Mouse (Mus musculus): ENCODE measurements at regions not wholly inside any gene's neighbourhood (a gene's known extent, or its start where the extent isn't known, plus 50 kb on each side); places are given as distances from the start of the nearest gene placed in this dataset.

GRCm38 (mm10) chr6:31200705-31201104 lies 197.8 kb upstream of the Mkln1 start:
- Histone ChIP-seq H3K36me3 (ENCODE audit: control insufficient read depth, insufficient read depth, low read length) (no peaks in the 10 kb centered on the region), H3K4me3 (ENCODE audit: low read depth, low read length) (no peak overlapping the region), H3K4me2 (ENCODE audit: low read depth, low read length) (no peak overlapping the region), H3K27ac (ENCODE audit: low read depth, low read length) (no peak overlapping the region), H3K4me1 (ENCODE audit: control insufficient read depth, insufficient read depth, low read length) (no peaks in the 10 kb centered on the region), H3K9me3 (ENCODE audit: control insufficient read depth, low read length) (no peaks in the 10 kb centered on the region), H3K9ac (replicated peaks; ENCODE audit: low read depth, low read length) (no peak overlapping the region), H3K27me3 (ENCODE audit: control insufficient read depth, insufficient read depth, low read length) (no peaks in the 10 kb centered on the region)
- no peak for ATAC-seq (ENCODE audit: low read depth)
- WGBS = 92% methylated on average over 3 of the region's 3 CpGs

- Histone ChIP-seq H3K4me1 (ENCODE audit: control insufficient read depth, insufficient read depth, low read length) (no peaks in the 10 kb centered on the region), H3K36me3 (ENCODE audit: control insufficient read depth, insufficient read depth, low read length) (no peaks in the 10 kb centered on the region), H3K27ac (ENCODE audit: low read depth, low read length) (no peak overlapping the region), H3K27me3 (ENCODE audit: control insufficient read depth, insufficient read depth, low read length) (no peaks in the 10 kb centered on the region), H3K9me3 (ENCODE audit: control insufficient read depth, low read length) (no peaks in the 10 kb centered on the region), H3K9ac (replicated peaks; ENCODE audit: low read depth, low read length) (no peak overlapping the region), H3K4me2 (ENCODE audit: low read depth, low read length) (no peak overlapping the region), H3K4me3 (ENCODE audit: low read depth, low read length) (no peak overlapping the region)
- ATAC-seq (ENCODE audit: low read depth) = no peak
- WGBS = 94% methylated on average over 4 of the region's 4 CpGs
Observed at GRCm38 (mm10) chr6:31201375-31201972, 197.1 kb upstream of the Mkln1 start.

- H3K27me3 ChIP-seq (ENCODE audit: control insufficient read depth, insufficient read depth, low read length) = no peaks in the 10 kb centered on the region
- ATAC-seq (ENCODE audit: low read depth) = no peak
- H3K4me1 ChIP-seq (ENCODE audit: control insufficient read depth, insufficient read depth, low read length) = no peaks in the 10 kb centered on the region
- no peak overlapping the region for H3K4me2 ChIP-seq (ENCODE audit: low read depth, low read length)
- no peaks in the 10 kb centered on the region for H3K9me3 ChIP-seq (ENCODE audit: control insufficient read depth, low read length)
- no peak overlapping the region for H3K4me3 ChIP-seq (ENCODE audit: low read depth, low read length)
- H3K27ac ChIP-seq (ENCODE audit: low read depth, low read length) = no peak overlapping the region
- no peak overlapping the region for H3K9ac ChIP-seq (replicated peaks; ENCODE audit: low read depth, low read length)
- H3K36me3 ChIP-seq (ENCODE audit: control insufficient read depth, insufficient read depth, low read length) = no peaks in the 10 kb centered on the region
Observed at GRCm38 (mm10) chr6:31202594-31202993, 195.9 kb upstream of the Mkln1 start.

- H3K9ac ChIP-seq (replicated peaks; ENCODE audit: low read depth, low read length) = no peak overlapping the region
- H3K4me1 ChIP-seq (ENCODE audit: control insufficient read depth, insufficient read depth, low read length) = no peaks in the 10 kb centered on the region
- no peaks in the 10 kb centered on the region for H3K9me3 ChIP-seq (ENCODE audit: control insufficient read depth, low read length)
- H3K4me3 ChIP-seq (ENCODE audit: low read depth, low read length) = no peak overlapping the region
- no peaks in the 10 kb centered on the region for H3K36me3 ChIP-seq (ENCODE audit: control insufficient read depth, insufficient read depth, low read length)
- no peak overlapping the region for H3K27ac ChIP-seq (ENCODE audit: low read depth, low read length)
- H3K27me3 ChIP-seq (ENCODE audit: control insufficient read depth, insufficient read depth, low read length) = no peaks in the 10 kb centered on the region
- no peak for ATAC-seq (ENCODE audit: low read depth)
- WGBS = 96% methylated on average over 3 of the region's 3 CpGs
- no peak overlapping the region for H3K4me2 ChIP-seq (ENCODE audit: low read depth, low read length)
Observed at GRCm38 (mm10) chr6:31204434-31204833, 194.1 kb upstream of the Mkln1 start.

GRCm38 (mm10) chr6:31204839-31205238 lies 193.7 kb upstream of the Mkln1 start:
- no peaks in the 10 kb centered on the region for H3K27me3 ChIP-seq (ENCODE audit: control insufficient read depth, insufficient read depth, low read length)
- H3K9me3 ChIP-seq (ENCODE audit: control insufficient read depth, low read length) = no peaks in the 10 kb centered on the region
- H3K4me2 ChIP-seq (ENCODE audit: low read depth, low read length) = no peak overlapping the region
- no peak overlapping the region for H3K9ac ChIP-seq (replicated peaks; ENCODE audit: low read depth, low read length)
- H3K27ac ChIP-seq (ENCODE audit: low read depth, low read length) = no peak overlapping the region
- no peak overlapping the region for H3K4me3 ChIP-seq (ENCODE audit: low read depth, low read length)
- ATAC-seq (ENCODE audit: low read depth) = no peak
- H3K36me3 ChIP-seq (ENCODE audit: control insufficient read depth, insufficient read depth, low read length) = no peaks in the 10 kb centered on the region
- 83% methylated on average over 4 of the region's 4 CpGs for WGBS
- H3K4me1 ChIP-seq (ENCODE audit: control insufficient read depth, insufficient read depth, low read length) = no peaks in the 10 kb centered on the region

- ATAC-seq (ENCODE audit: low read depth) = no peak
- no peaks in the 10 kb centered on the region for H3K4me1 ChIP-seq (ENCODE audit: control insufficient read depth, insufficient read depth, low read length)
- no peaks in the 10 kb centered on the region for H3K9me3 ChIP-seq (ENCODE audit: control insufficient read depth, low read length)
- H3K4me3 ChIP-seq (ENCODE audit: low read depth, low read length) = no peak overlapping the region
- no peak overlapping the region for H3K27ac ChIP-seq (ENCODE audit: low read depth, low read length)
- H3K4me2 ChIP-seq (ENCODE audit: low read depth, low read length) = no peak overlapping the region
- H3K27me3 ChIP-seq (ENCODE audit: control insufficient read depth, insufficient read depth, low read length) = no peaks in the 10 kb centered on the region
- no peak overlapping the region for H3K9ac ChIP-seq (replicated peaks; ENCODE audit: low read depth, low read length)
- H3K36me3 ChIP-seq (ENCODE audit: control insufficient read depth, insufficient read depth, low read length) = no peaks in the 10 kb centered on the region
- 86% methylated on average over 7 of the region's 7 CpGs for WGBS
Observed at GRCm38 (mm10) chr6:31206106-31206505, 192.4 kb upstream of the Mkln1 start.

- Histone ChIP-seq H3K36me3 (ENCODE audit: control insufficient read depth, insufficient read depth, low read length) (no peaks in the 10 kb centered on the region), H3K9ac (replicated peaks; ENCODE audit: low read depth, low read length) (no peak overlapping the region), H3K4me3 (ENCODE audit: low read depth, low read length) (no peak overlapping the region), H3K4me2 (ENCODE audit: low read depth, low read length) (no peak overlapping the region), H3K9me3 (ENCODE audit: control insufficient read depth, low read length) (no peaks in the 10 kb centered on the region), H3K4me1 (ENCODE audit: control insufficient read depth, insufficient read depth, low read length) (no peaks in the 10 kb centered on the region), H3K27me3 (ENCODE audit: control insufficient read depth, insufficient read depth, low read length) (no peaks in the 10 kb centered on the region), H3K27ac (ENCODE audit: low read depth, low read length) (no peak overlapping the region)
- WGBS = 82% methylated on average over 12 of the region's 12 CpGs
- no peak for ATAC-seq (ENCODE audit: low read depth)
Observed at GRCm38 (mm10) chr6:31207231-31207630, 191.3 kb upstream of the Mkln1 start.

- 96% methylated on average over 6 of the region's 6 CpGs for WGBS
- Histone ChIP-seq H3K4me3 (ENCODE audit: low read depth, low read length) (no peak overlapping the region), H3K4me1 (ENCODE audit: control insufficient read depth, insufficient read depth, low read length) (no peaks in the 10 kb centered on the region), H3K9me3 (ENCODE audit: control insufficient read depth, low read length) (no peaks in the 10 kb centered on the region), H3K4me2 (ENCODE audit: low read depth, low read length) (no peak overlapping the region), H3K9ac (replicated peaks; ENCODE audit: low read depth, low read length) (no peak overlapping the region), H3K27me3 (ENCODE audit: control insufficient read depth, insufficient read depth, low read length) (no peaks in the 10 kb centered on the region), H3K27ac (ENCODE audit: low read depth, low read length) (no peak overlapping the region), H3K36me3 (ENCODE audit: control insufficient read depth, insufficient read depth, low read length) (no peaks in the 10 kb centered on the region)
- no peak for ATAC-seq (ENCODE audit: low read depth)
Observed at GRCm38 (mm10) chr6:31208224-31208623, 190.3 kb upstream of the Mkln1 start.

- WGBS = 89% methylated on average over 15 of the region's 15 CpGs
- Histone ChIP-seq H3K4me1 (ENCODE audit: control insufficient read depth, insufficient read depth, low read length) (no peaks in the 10 kb centered on the region), H3K36me3 (ENCODE audit: control insufficient read depth, insufficient read depth, low read length) (no peaks in the 10 kb centered on the region), H3K4me3 (ENCODE audit: low read depth, low read length) (no peak overlapping the region), H3K9ac (replicated peaks; ENCODE audit: low read depth, low read length) (no peak overlapping the region), H3K9me3 (ENCODE audit: control insufficient read depth, low read length) (no peaks in the 10 kb centered on the region), H3K27ac (ENCODE audit: low read depth, low read length) (no peak overlapping the region), H3K27me3 (ENCODE audit: control insufficient read depth, insufficient read depth, low read length) (no peaks in the 10 kb centered on the region), H3K4me2 (ENCODE audit: low read depth, low read length) (no peak overlapping the region)
- no peak for ATAC-seq (ENCODE audit: low read depth)
Observed at GRCm38 (mm10) chr6:31209411-31210139, 189.0 kb upstream of the Mkln1 start.
